In genomic region chr16:57384274-57384673, GRCm38 (mm10) we compare ENCODE assay signal across 24 mouse cellular contexts. TPM values are rescaled to one million over a fixed set of nuclear protein-coding genes. Genes with fewer than 3 reads are reported as not detected.
DNase-seq lines count a peak whose midpoint lies in the region; ATAC-seq lines count a peak whose summit lies in the region.
"Had no signal": no experiment of that assay in that cellular context is flagged by ENCODE, and none has a peak within 500 bp of the region (broad histone marks: within the 10 kb centered on the region; RNA-seq: fewer than 3 reads in every experiment).

No protein-coding gene starts in this region.

- H3K4me3 ChIP-seq in intestine, embryonic 14.5 days (ENCODE audit: low read depth, low read length) = no peak overlapping the region
- no peak overlapping the region for H3K4me3 ChIP-seq in intestine, embryonic 15.5 days (replicated peaks)
- H3K4me3 ChIP-seq in embryonic facial prominence, embryonic 13.5 days = no peak overlapping the region
- H3K4me3 ChIP-seq in embryonic facial prominence, embryonic 14.5 days (ENCODE audit: low read depth, low read length) = no peak overlapping the region
- H3K4me3 ChIP-seq in limb, embryonic 13.5 days = no peak overlapping the region
- H3K4me3 ChIP-seq: embryonic facial prominence, embryonic 15.5 days; heart, adult 2 months; heart, embryonic 10.5 days; hindbrain, embryonic 10.5 days; hindbrain, embryonic 13.5 days had no signal

- H3K27me3 ChIP-seq in intestine, embryonic 14.5 days (replicated peaks; ENCODE audit: control insufficient read depth, insufficient read depth, low read length) = no peaks in the 10 kb centered on the region
- H3K27me3 ChIP-seq in intestine, embryonic 15.5 days (replicated peaks) = no peaks in the 10 kb centered on the region
- H3K27me3 ChIP-seq in embryonic facial prominence, embryonic 13.5 days = no peaks in the 10 kb centered on the region
- no peaks in the 10 kb centered on the region for H3K27me3 ChIP-seq in embryonic facial prominence, embryonic 14.5 days (replicated peaks; ENCODE audit: control insufficient read depth, insufficient read depth, low read length)
- H3K27me3 ChIP-seq in limb, embryonic 13.5 days = no peaks in the 10 kb centered on the region
- H3K27me3 ChIP-seq: embryonic facial prominence, embryonic 15.5 days; hindbrain, embryonic 13.5 days had no signal

- WGBS in intestine, embryonic 14.5 days = 71% methylated on average over 2 of the region's 2 CpGs
- 77% methylated on average over 2 of the region's 2 CpGs for WGBS in intestine, embryonic 15.5 days
- WGBS in embryonic facial prominence, embryonic 13.5 days = 79% methylated on average over 2 of the region's 2 CpGs
- WGBS in embryonic facial prominence, embryonic 14.5 days = 84% methylated on average over 2 of the region's 2 CpGs
- WGBS in limb, embryonic 13.5 days = 77% methylated on average over 2 of the region's 2 CpGs

- H3K4me1 ChIP-seq in intestine, embryonic 14.5 days (replicated peaks; ENCODE audit: control insufficient read depth, insufficient read depth, low read length) = peaks cover 13% of the 10 kb centered on the region
- no peaks in the 10 kb centered on the region for H3K4me1 ChIP-seq in intestine, embryonic 15.5 days (replicated peaks)
- peaks cover 15% of the 10 kb centered on the region for H3K4me1 ChIP-seq in embryonic facial prominence, embryonic 13.5 days
- H3K4me1 ChIP-seq in embryonic facial prominence, embryonic 14.5 days (ENCODE audit: control insufficient read depth, insufficient read depth, low read length) = peaks cover 4% of the 10 kb centered on the region; the same call in 1 of the 2 replicates
- H3K4me1 ChIP-seq in limb, embryonic 13.5 days = peaks cover 33% of the 10 kb centered on the region
- H3K4me1 ChIP-seq: hindbrain, embryonic 10.5 days; hindbrain, embryonic 13.5 days had no signal

- H3K36me3 ChIP-seq in intestine, embryonic 14.5 days (ENCODE audit: control insufficient read depth, insufficient read depth, low read length) = no peaks in the 10 kb centered on the region
- no peaks in the 10 kb centered on the region for H3K36me3 ChIP-seq in intestine, embryonic 15.5 days
- no peaks in the 10 kb centered on the region for H3K36me3 ChIP-seq in embryonic facial prominence, embryonic 13.5 days
- H3K36me3 ChIP-seq in embryonic facial prominence, embryonic 14.5 days (ENCODE audit: control insufficient read depth, insufficient read depth, low read length) = no peaks in the 10 kb centered on the region
- H3K36me3 ChIP-seq in limb, embryonic 13.5 days = no peaks in the 10 kb centered on the region
- H3K36me3 ChIP-seq: embryonic facial prominence, embryonic 15.5 days; heart, embryonic 10.5 days; hindbrain, embryonic 10.5 days; hindbrain, embryonic 13.5 days had no signal

- H3K27ac ChIP-seq in intestine, embryonic 14.5 days (ENCODE audit: low read depth) = no peak overlapping the region
- no peak overlapping the region for H3K27ac ChIP-seq in intestine, embryonic 15.5 days
- H3K27ac ChIP-seq in embryonic facial prominence, embryonic 13.5 days = peak overlapping the region; percentile 55; the same call in 1 of the 2 replicates
- peak overlapping the region; percentile 46; the same call in 1 of the 2 replicates for H3K27ac ChIP-seq in embryonic facial prominence, embryonic 14.5 days (replicated peaks; ENCODE audit: low read depth, low read length)
- H3K27ac ChIP-seq in limb, embryonic 13.5 days = peak overlapping the region; percentile 40; the same call in 1 of the 2 replicates
- H3K27ac ChIP-seq: heart, adult 2 months; hindbrain, embryonic 10.5 days; hindbrain, embryonic 13.5 days had no signal

- no peak for ATAC-seq in intestine, embryonic 14.5 days (replicated peaks; ENCODE audit: low FRiP score, low TSS enrichment, low read depth)
- no peak for ATAC-seq in intestine, embryonic 15.5 days
- ATAC-seq in embryonic facial prominence, embryonic 13.5 days (ENCODE audit: insufficient number of reproducible peaks, insufficient read depth, low FRiP score, low TSS enrichment, low read depth) = no peak
- ATAC-seq in embryonic facial prominence, embryonic 14.5 days (ENCODE audit: low read depth) = no peak
- no peak for ATAC-seq in limb, embryonic 13.5 days (ENCODE audit: low FRiP score, low read depth)
- ATAC-seq: CD4-positive, CD25-positive, alpha-beta regulatory T cell, adult 4 months; forebrain, embryonic 14.5 days; hindbrain, embryonic 16.5 days; intestine, postnatal 0 days had no signal

- H3K4me2 ChIP-seq in intestine, embryonic 14.5 days (ENCODE audit: low read length) = no peak overlapping the region
- no peak overlapping the region for H3K4me2 ChIP-seq in intestine, embryonic 15.5 days (replicated peaks)
- H3K4me2 ChIP-seq in embryonic facial prominence, embryonic 13.5 days = no peak overlapping the region
- no peak overlapping the region for H3K4me2 ChIP-seq in embryonic facial prominence, embryonic 14.5 days (ENCODE audit: low read depth, low read length)
- H3K4me2 ChIP-seq in limb, embryonic 13.5 days (replicated peaks) = no peak overlapping the region
- H3K4me2 ChIP-seq: embryonic facial prominence, embryonic 15.5 days; hindbrain, embryonic 13.5 days had no signal

- peak; percentile 16 for DNase-seq in intestine, embryonic 14.5 days (ENCODE audit: low spot score)
- no peak for DNase-seq in embryonic facial prominence, embryonic 14.5 days (ENCODE audit: low spot score)
- no peak for DNase-seq in heart, adult 11 months
- DNase-seq in spleen, postnatal 10 days (ENCODE audit: low spot score in 2 of 2) = no peak
- DNase-seq: adrenal gland, adult 2 months; adrenal gland, postnatal 25 days; cerebellum, adult 11-12 months; cerebellum, adult 8-10 months; cerebellum, postnatal 10 days; gastrocnemius, postnatal 25 days; heart, adult 2 months; heart, postnatal 10 days; heart, postnatal 36 days had no signal

- no peak overlapping the region for H3K9ac ChIP-seq in intestine, embryonic 14.5 days (ENCODE audit: low read length)
- no peak overlapping the region for H3K9ac ChIP-seq in intestine, embryonic 15.5 days
- no peak overlapping the region for H3K9ac ChIP-seq in embryonic facial prominence, embryonic 13.5 days
- H3K9ac ChIP-seq in embryonic facial prominence, embryonic 14.5 days (ENCODE audit: low read depth, low read length) = no peak overlapping the region
- no peak overlapping the region for H3K9ac ChIP-seq in limb, embryonic 13.5 days
- H3K9ac ChIP-seq: embryonic facial prominence, embryonic 15.5 days; hindbrain, embryonic 13.5 days had no signal

- H3K9me3 ChIP-seq in intestine, embryonic 14.5 days (ENCODE audit: control insufficient read depth, low read length) = no peaks in the 10 kb centered on the region
- no peaks in the 10 kb centered on the region for H3K9me3 ChIP-seq in intestine, embryonic 15.5 days
- no peaks in the 10 kb centered on the region for H3K9me3 ChIP-seq in embryonic facial prominence, embryonic 13.5 days
- no peaks in the 10 kb centered on the region for H3K9me3 ChIP-seq in embryonic facial prominence, embryonic 14.5 days (ENCODE audit: control insufficient read depth, low read length)
- H3K9me3 ChIP-seq in limb, embryonic 13.5 days = no peaks in the 10 kb centered on the region; the same call in 1 of the 2 replicates
- H3K9me3 ChIP-seq: embryonic facial prominence, embryonic 15.5 days; heart, embryonic 10.5 days; hindbrain, embryonic 10.5 days; hindbrain, embryonic 13.5 days had no signal

RNA-seq across cellular contexts. Expression of gene Filip1l, which starts 31.4 kb away (rescaled TPM):
- polyA plus RNA-seq in intestine, embryonic 14.5 days (2014; fragmentation: Nextera tagmentation; extraction: Ambion mirVana) = 38.2 and 41.4 TPM in 2 replicates
- polyA plus RNA-seq in intestine, embryonic 15.5 days (2015; fragmentation: Nextera tagmentation; extraction: Ambion mirVana) = 33.0 and 34.0 TPM in 2 replicates
- 24.0 and 27.6 TPM in 2 replicates for polyA plus RNA-seq in embryonic facial prominence, embryonic 13.5 days (2015; fragmentation: Nextera tagmentation; extraction: Ambion mirVana)
- polyA plus RNA-seq in embryonic facial prominence, embryonic 14.5 days (2014; fragmentation: Nextera tagmentation; extraction: Ambion mirVana) = 25.5 and 30.2 TPM in 2 replicates
- 31.5 and 37.3 TPM in 2 replicates for polyA plus RNA-seq in limb, embryonic 13.5 days (2015; fragmentation: Nextera tagmentation; extraction: Ambion mirVana)

Comparison
In these comparisons a context has a peak if more than half of its experiments do, and no peak if none do; other contexts are left out.
1. H3K27ac ChIP-seq: peak in embryonic facial prominence, embryonic 13.5 days (single experiment), embryonic facial prominence, embryonic 14.5 days (single experiment) and limb, embryonic 13.5 days (single experiment); none in intestine, embryonic 14.5 days (single experiment) and intestine, embryonic 15.5 days (single experiment).